Mouse (Mus musculus) midbrain, postnatal 0 days (tissue): ENCODE results near the gene Cbarp. TPM values are rescaled to one million over a fixed set of nuclear protein-coding genes. Genes with fewer than 3 reads are reported as not detected.

Experiments
- ATAC-seq: fragments of 200-750 bp; cut with Nextera tagmentation; 2 replicates; pipeline ENCODE4 v1.8.0; 2017; ENCODE audit warnings: moderate number of reproducible peaks, mild to moderate bottlenecking, moderate TSS enrichment, moderate library complexity; ENCODE audit not compliant: low FRiP score
- DNase-seq: peaks from one replicate; pipeline ENCODE4 v3.0.0-alpha.2; 2015; ENCODE audit warnings: low spot score
- H3K27ac ChIP-seq: fragments of 300-500 bp; sonication (generic); 2 replicates; pipeline ENCODE4 v1.5.1; 2014; ENCODE audit warnings: low read depth, mild to moderate bottlenecking, low read length, mixed read lengths
- H3K27me3 ChIP-seq: fragments of 300-500 bp; sonication (generic); 2 replicates; pipeline ENCODE4 v1.6.1; 2014; ENCODE audit warnings: low read length, control low read depth, mixed read lengths; ENCODE audit not compliant: insufficient read depth
- H3K36me3 ChIP-seq: fragments of 300-500 bp; sonication (generic); 2 replicates; pipeline ENCODE4 v1.6.1; 2014; ENCODE audit warnings: low read length, control low read depth, mixed read lengths; ENCODE audit not compliant: insufficient read depth
- H3K4me1 ChIP-seq: fragments of 300-500 bp; sonication (generic); 2 replicates; pipeline ENCODE4 v1.6.1; 2014; ENCODE audit warnings: mild to moderate bottlenecking, control low read depth, antibody characterized with exemption, low read length, mixed read lengths; ENCODE audit not compliant: insufficient read depth
- H3K4me2 ChIP-seq: fragments of 300-500 bp; sonication (generic); 2 replicates; pipeline ENCODE4 v1.6.1; 2014; ENCODE audit warnings: low read depth, mild to moderate bottlenecking, low read length, mixed read lengths; ENCODE audit not compliant: poor library complexity, severe bottlenecking
- H3K4me3 ChIP-seq: fragments of 300-500 bp; sonication (generic); 2 replicates; pipeline ENCODE4 v1.5.1; 2014; ENCODE audit warnings: low read depth, mild to moderate bottlenecking, low read length, moderate library complexity
- H3K9ac ChIP-seq: fragments of 300-500 bp; sonication (generic); replicated peaks from 2 replicates; pipeline ENCODE4 v1.6.1; 2014; ENCODE audit warnings: mild to moderate bottlenecking, low read length, moderate library complexity, mixed read lengths; ENCODE audit not compliant: poor library complexity, severe bottlenecking
- H3K9me3 ChIP-seq: fragments of 300-500 bp; sonication (generic); 2 replicates; pipeline ENCODE4 v1.6.1; 2016; ENCODE audit warnings: low read length, control low read depth
- CTCF ChIP-seq: IDR thresholded peaks from 2 replicates; pipeline ENCODE4 v1.5.1; 2016; ENCODE audit warnings: antibody characterized with exemption, mild to moderate bottlenecking
- WGBS: fragments of 180-500 bp; shearing (Covaris S2); extraction: QIAGEN DNeasy Blood & Tissue Kit; methylation state at CpG from one replicate; pipeline ENCODE4 v1.1.7; 2014; 5-methylcytosine and 5-hydroxymethylcytosine counted together
- polyA plus RNA-seq: library from polyadenylated mRNA; unstranded; fragments of >200 nt; fragmentation: Nextera tagmentation; extraction: Ambion mirVana; gene quantifications from 2 replicates; pipeline ENCODE4 v1.2.1, GENCODE M21; 2015
- total RNA-seq: library from RNA; depleted of rRNA; stranded (reverse); fragments of >200 nt; gene quantifications from 2 replicates; pipeline ENCODE4 v1.2.3, GENCODE M21; 2014

Gene Cbarp
- total and polyA plus RNA-seq, 2 experiments from 2014 or later, result 120 to 273 TPM

DNA sequence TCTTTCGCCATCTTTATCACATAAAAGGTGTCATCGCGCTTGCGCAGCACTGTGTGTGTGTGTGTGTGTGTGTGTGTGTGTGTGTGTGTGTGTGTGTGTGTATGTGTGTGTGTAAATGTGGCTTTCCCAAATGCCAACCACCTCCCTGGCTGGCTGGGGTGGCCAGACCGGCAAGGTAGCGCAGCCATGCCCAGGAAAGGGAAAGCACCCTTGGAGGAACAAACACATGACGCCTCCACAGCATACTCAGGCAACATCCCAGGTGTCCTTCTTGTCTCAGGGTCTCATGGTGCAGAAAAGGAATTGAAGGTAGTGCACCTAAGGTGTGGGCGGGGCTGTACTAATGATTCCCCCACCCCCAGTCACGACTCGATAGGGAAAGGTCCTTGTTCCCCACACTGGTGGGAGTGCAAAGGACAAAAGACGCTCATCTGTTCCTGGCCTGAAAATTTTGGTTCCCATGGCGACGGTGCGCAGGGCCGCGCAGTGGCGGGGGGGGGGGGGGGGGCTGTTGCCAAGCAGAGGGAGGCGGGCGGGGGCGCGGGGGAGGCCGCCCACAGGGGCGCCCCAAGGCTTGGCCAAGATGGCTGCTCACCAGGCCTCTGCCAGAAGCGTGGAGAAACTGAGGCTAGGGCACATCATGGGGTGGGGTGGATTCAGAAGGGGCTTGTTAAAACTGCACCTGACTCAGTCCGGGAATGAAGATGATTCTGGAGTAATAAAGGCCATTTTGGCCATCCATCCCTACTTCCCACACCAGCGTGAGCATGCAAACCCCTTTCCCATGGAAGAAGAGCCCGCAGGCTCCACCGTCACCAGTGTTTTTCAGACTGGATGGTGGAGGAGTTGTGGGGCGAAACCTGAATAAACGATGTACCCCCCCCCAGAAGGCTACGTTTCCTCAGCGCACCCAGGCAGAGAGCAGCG is 2.7 kb downstream of the Cbarp start:
- 5% methylated on average over 26 of the region's 33 CpGs for WGBS
- Histone ChIP-seq H3K4me1 (peaks cover 19% of the 10 kb centered on the region), H3K4me3 (peak overlapping the region; percentile 70), H3K36me3 (peaks cover 27% of the 10 kb centered on the region), H3K27me3 (no peaks in the 10 kb centered on the region), H3K9me3 (no peaks in the 10 kb centered on the region), H3K4me2 (peak overlapping the region; percentile 89), H3K27ac (peak overlapping the region; percentile 97), H3K9ac (peak overlapping the region; percentile 99)
- DNase-seq (no peak), ATAC-seq (no peak)
- no peak for TF ChIP-seq CTCF

DNA sequence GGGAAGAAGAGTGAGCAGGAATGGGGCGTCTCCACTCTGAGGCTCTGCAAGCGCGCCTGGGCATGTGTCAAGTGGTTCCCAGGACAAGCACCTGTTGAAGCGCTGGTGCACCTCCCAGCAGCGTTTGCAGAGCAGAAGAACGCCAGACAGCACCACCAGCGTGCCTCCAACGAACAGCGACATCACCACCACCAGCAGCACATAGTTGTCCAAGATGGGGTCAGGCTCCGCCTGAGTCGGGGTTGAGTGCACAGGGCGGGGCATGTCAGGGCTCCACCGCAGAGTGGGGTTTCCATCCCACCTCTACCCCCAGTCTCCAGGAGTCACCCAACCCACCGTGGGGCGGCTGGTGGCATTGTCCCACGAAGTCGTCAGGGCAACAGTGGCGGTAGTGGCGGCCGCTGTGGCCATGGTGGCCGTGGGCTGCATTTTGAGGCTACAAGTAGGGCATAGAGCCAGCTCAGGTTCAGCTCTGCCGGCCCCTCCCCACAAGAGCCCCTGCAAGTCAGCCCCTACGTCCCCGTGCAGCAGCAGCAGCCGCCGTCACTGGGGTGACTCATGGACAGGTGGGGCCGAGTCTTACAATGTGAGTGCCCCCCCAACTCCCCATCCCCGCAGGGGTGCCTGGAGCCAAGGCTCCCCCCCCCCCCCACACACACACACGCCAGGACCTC is 3.5 kb downstream of the Cbarp start:
- peak overlapping the region; percentile 99 for H3K9ac ChIP-seq
- peaks cover 34% of the 10 kb centered on the region for H3K36me3 ChIP-seq
- H3K27ac ChIP-seq, result peak overlapping the region; percentile 97
- WGBS, result 5% methylated on average over 28 of the region's 29 CpGs
- no peak for DNase-seq
- H3K9me3 ChIP-seq, result no peaks in the 10 kb centered on the region
- peak overlapping the region; percentile 89 for H3K4me2 ChIP-seq
- no peak for ATAC-seq
- H3K4me3 ChIP-seq, result peak overlapping the region; percentile 70
- TF ChIP-seq CTCF, result no peak
- no peaks in the 10 kb centered on the region for H3K27me3 ChIP-seq
- H3K4me1 ChIP-seq, result peaks cover 15% of the 10 kb centered on the region

DNA sequence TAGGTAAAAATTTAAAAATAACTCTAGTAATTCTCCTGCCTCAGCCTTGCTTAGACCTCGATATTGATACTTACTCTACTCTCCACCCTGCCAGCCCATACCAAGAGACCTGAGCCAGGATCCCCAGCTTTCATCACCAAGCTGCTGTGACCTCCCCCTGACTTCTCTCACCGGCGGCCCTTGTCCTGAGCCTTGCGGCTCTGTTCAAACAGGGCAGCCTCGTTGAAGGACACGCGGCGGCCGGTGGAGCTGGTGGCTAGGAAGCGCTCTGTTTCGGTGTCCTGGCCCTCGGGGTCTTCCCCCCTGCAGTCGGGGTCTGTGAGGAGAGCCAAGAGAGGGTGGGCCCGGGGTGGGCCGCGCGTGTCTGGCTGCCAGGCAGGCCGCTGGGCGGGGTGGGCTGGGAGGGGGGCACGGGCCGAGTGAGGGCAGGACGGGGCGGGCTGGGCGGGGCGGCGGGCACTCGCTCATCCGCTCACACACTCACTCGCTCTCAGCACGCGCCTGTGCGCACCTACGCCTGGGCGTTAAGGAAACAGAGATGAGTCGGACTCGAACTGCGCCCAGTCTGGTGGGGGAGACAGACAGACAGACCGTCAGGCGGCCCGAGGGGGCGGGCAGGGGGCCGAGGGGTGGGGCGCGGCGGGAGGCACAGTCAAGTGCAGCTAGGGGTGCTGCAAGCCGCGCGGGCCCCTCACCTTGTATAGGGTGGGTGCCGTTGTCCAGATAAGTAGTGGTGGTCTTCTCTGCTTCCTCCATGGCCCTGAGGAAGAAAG is 4.3 kb downstream of the Cbarp start:
- ATAC-seq (no peak), DNase-seq (no peak)
- H3K36me3 ChIP-seq, result peaks cover 37% of the 10 kb centered on the region
- H3K4me2 ChIP-seq, result peak overlapping the region; percentile 89
- 17% methylated on average over 42 of the region's 49 CpGs for WGBS
- no peaks in the 10 kb centered on the region for H3K27me3 ChIP-seq
- peak overlapping the region; percentile 97 for H3K27ac ChIP-seq
- H3K4me3 ChIP-seq, result peak overlapping the region; percentile 70
- TF ChIP-seq CTCF, result no peak
- peaks cover 20% of the 10 kb centered on the region for H3K4me1 ChIP-seq
- peak overlapping the region; percentile 99 for H3K9ac ChIP-seq
- H3K9me3 ChIP-seq, result no peaks in the 10 kb centered on the region

DNA sequence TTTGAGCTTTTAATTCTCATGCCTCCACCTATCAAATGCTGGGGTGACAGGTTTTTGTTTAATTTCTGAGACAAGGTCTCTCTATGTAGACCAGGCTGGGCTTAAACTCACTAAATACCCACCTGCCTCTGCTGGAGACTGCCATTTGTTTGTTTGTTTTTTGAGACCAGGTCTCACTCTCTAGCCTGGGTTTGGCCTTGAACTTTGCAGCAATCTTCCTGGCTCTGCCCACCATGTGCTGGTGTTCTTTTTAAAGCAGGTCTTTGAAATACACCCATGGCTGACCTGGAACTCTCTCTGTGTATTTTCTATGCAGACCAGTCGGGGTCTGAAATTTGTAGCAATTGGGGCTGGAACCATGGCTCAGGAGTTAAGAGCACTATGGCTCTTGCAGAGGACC is 5.0 kb downstream of the Cbarp start:
- Histone ChIP-seq H3K4me2 (no peak overlapping the region), H3K4me1 (peaks cover 20% of the 10 kb centered on the region), H3K36me3 (peaks cover 44% of the 10 kb centered on the region), H3K27ac (no peak overlapping the region), H3K4me3 (no peak overlapping the region), H3K27me3 (no peaks in the 10 kb centered on the region), H3K9ac (no peak overlapping the region), H3K9me3 (no peaks in the 10 kb centered on the region)
- DNase-seq (no peak), ATAC-seq (no peak)
- TF ChIP-seq CTCF, result no peak
- whole genome bisulfite sequencing, result 97% methylated on average over 1 of the region's 1 CpGs

DNA sequence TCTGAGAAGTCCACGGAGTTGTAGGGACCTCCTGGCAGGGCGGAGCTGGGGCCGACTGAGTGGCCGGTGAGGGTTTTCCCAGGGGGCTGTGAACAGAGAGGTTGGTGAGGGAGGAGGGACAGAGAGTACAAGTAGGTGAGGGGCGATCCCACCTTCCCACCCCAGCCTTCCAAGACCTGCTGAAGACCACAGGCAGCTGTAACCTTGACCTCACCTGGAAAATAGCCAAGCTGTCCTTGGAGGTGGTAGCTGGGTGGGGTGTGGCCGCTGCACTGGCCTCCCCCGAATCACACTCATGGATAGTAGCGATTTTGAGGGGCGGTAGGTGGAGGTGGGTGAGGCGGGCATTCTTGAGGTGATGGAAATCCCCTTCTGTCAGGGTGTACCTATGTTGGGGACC is 5.5 kb downstream of the Cbarp start:
- Histone ChIP-seq H3K9ac (no peak overlapping the region), H3K9me3 (no peaks in the 10 kb centered on the region), H3K27me3 (no peaks in the 10 kb centered on the region), H3K4me3 (no peak overlapping the region), H3K4me1 (peaks cover 20% of the 10 kb centered on the region), H3K36me3 (peaks cover 47% of the 10 kb centered on the region), H3K4me2 (no peak overlapping the region), H3K27ac (no peak overlapping the region)
- no peak for TF ChIP-seq CTCF
- ATAC-seq, result no peak
- no peak for DNase-seq
- WGBS, result 89% methylated on average over 10 of the region's 10 CpGs
